Mouse (Mus musculus) bone marrow, adult 2 months (tissue): ENCODE results near the gene Tm6sf2. TPM values are rescaled to one million over a fixed set of nuclear protein-coding genes. Genes with fewer than 3 reads are reported as not detected.

Source experiments
- H3K27ac ChIP-seq: fragments of 200-500 bp; 2 replicates; pipeline ENCODE4 v1.5.1; 2012; ENCODE audit warnings: low read depth, mild to moderate bottlenecking, control low read depth, inconsistent platforms, low read length; ENCODE audit not compliant: control insufficient read depth, poor library complexity, insufficient read depth
- H3K4me1 ChIP-seq: fragments of 200-500 bp; 2 replicates; pipeline ENCODE4 v1.6.1; 2011; ENCODE audit warnings: low read length; ENCODE audit not compliant: control insufficient read depth, insufficient read depth
- H3K4me3 ChIP-seq: fragments of 200-500 bp; replicated peaks from 2 replicates; pipeline ENCODE3; 2011; ENCODE audit warnings: mild to moderate bottlenecking, low read depth, low read length, control low read depth; ENCODE audit not compliant: control insufficient read depth
- CTCF ChIP-seq: fragments of 200-500 bp; IDR thresholded peaks from 2 replicates; pipeline ENCODE4 v1.5.1; 2011; ENCODE audit warnings: low read length, control low read depth; ENCODE audit not compliant: control insufficient read depth, insufficient read depth
- POLR2A ChIP-seq: fragments of 200-500 bp; IDR thresholded peaks from 2 replicates; pipeline ENCODE4 v1.6.1; 2011; ENCODE audit warnings: low read depth, mild to moderate bottlenecking, control low read depth, low read length, borderline replicate concordance; ENCODE audit not compliant: control insufficient read depth
- WGBS: fragments of 180-500 bp; shearing (Covaris S2); methylation state at CpG from one replicate; pipeline ENCODE4 v1.1.7; 2018; 5-methylcytosine and 5-hydroxymethylcytosine counted together
- polyA plus RNA-seq: library from polyadenylated mRNA; stranded (reverse); fragments of >200 nt; gene quantifications from 2 replicates; pipeline ENCODE4 v1.2.4, GENCODE M21; 2011; ENCODE audit warnings: low replicate concordance; ENCODE audit not compliant: missing spikeins, insufficient read depth, insufficient read length

The Tm6sf2 gene
- polyA plus RNA-seq, 1 experiment, result 1.6 TPM

DNA sequence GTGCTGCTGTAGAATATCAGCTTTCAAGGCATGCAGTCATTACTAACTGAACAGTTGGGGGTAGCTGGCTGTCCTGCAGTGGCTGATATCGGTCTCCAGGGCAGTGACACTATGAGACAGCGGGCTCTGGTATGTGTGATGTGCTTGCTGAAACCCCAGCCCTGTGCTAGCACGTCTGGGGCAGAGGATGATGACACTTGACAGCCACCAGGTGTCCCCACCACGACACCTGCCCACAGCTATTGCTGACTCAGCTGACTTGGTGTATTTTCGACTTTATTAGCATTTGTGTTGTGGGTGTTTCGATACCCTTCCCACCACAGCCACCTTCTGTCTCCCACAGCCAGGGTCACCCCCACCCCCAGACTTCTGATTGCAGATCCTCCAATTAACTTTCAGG lies 31.8 kb downstream of the Tm6sf2 start:
- Histone ChIP-seq H3K27ac (no peak overlapping the region), H3K4me1 (peaks cover under 1% of the 10 kb centered on the region), H3K4me3 (no peak overlapping the region)
- no peak for TF ChIP-seq POLR2A
- peak; percentile 89 for TF ChIP-seq CTCF
- WGBS, result 11% methylated on average over 6 of the region's 6 CpGs

GRCm38 (mm10) chr8:70104922-70105321 lies 32.2 kb downstream of the Tm6sf2 start:
- TF ChIP-seq CTCF (no peak), POLR2A (no peak)
- Histone ChIP-seq H3K27ac (no peak overlapping the region), H3K4me3 (no peak overlapping the region), H3K4me1 (peaks cover 2% of the 10 kb centered on the region)
- WGBS, result 45% methylated on average over 7 of the region's 7 CpGs

- Histone ChIP-seq H3K4me1 (peaks cover 2% of the 10 kb centered on the region), H3K4me3 (no peak overlapping the region), H3K27ac (no peak overlapping the region)
- WGBS, result 72% methylated on average over 2 of the region's 2 CpGs
- TF ChIP-seq CTCF, result no peak
- TF ChIP-seq POLR2A, result no peak
These were observed 37.7 kb downstream of the Tm6sf2 start for GRCm38 (mm10) chr8:70110451-70110850.

- WGBS, result 58% methylated on average over 23 of the region's 23 CpGs
These were observed 38.6 kb downstream of the Tm6sf2 start for GRCm38 (mm10) chr8:70111192-70111795.

DNA sequence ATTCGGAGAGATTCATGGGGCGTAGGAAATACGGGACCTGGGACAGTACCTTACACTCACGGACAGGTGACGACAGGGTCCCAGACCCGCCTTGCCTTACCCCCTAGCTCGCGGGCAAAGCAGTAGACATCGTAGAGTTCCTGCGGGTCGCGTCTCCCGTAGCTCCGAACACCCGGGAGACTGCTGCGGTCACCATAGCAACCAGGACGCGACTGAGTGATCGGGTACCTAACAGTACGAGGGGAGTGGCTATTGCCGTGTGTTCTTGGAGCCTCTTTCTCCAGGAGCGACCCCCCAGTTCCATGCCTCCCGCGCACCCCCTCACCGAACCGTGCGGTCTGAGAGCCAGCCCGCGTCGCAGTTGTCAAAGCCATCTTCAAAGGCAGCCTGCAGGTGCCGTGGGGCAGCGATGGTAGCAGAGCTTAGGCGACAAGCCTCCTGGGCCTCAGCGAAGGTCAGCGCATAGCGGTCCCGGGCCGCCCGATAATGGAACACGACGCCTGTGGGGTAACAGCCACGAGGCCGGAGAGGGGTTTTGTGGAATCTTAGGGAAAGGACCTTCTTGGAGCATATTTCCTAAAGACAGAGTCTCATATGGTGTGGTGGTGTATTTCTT lies 39.8 kb downstream of the Tm6sf2 start:
- no peak overlapping the region for H3K4me3 ChIP-seq
- no peak overlapping the region; the same call in 1 of the 2 replicates for H3K27ac ChIP-seq
- TF ChIP-seq POLR2A, result no peak
- peaks cover 2% of the 10 kb centered on the region; the same call in 1 of the 2 replicates for H3K4me1 ChIP-seq
- 10% methylated on average over 43 of the region's 43 CpGs for WGBS

More at GRCm38 (mm10) chr8:70111192-70111795, 38.6 kb downstream of the Tm6sf2 start:
- Histone ChIP-seq H3K4me3 (no peak overlapping the region), H3K4me1 (peaks cover 2% of the 10 kb centered on the region; the same call in 1 of the 2 replicates), H3K27ac (no peak overlapping the region)
- TF ChIP-seq POLR2A, result no peak
- TF ChIP-seq CTCF, result no peak

DNA sequence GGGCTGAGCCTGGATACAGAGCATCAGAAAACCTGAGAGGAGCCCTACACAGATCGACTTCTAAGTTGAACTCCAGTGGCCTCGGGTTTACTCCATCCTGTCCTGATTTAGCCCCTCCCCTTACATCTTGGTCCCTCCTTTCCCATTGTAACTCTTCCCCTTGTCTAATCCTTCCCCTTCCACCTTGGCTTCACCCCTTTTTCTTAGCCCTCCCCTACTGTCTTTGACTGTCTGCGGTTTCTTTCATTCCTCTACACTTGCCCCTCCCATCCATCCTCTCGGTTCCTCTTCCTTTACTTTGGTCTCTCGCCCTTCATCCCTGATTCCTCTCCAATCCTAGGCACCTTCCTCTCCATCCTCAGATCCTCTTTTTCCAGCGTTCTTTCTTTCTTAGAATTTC lies 41.8 kb downstream of the Tm6sf2 start:
- H3K4me3 ChIP-seq, result no peak overlapping the region
- no peak overlapping the region for H3K27ac ChIP-seq
- TF ChIP-seq POLR2A, result no peak
- TF ChIP-seq CTCF, result no peak
- H3K4me1 ChIP-seq, result peaks cover 2% of the 10 kb centered on the region; the same call in 1 of the 2 replicates
- WGBS, result 10% methylated on average over 6 of the region's 6 CpGs

DNA sequence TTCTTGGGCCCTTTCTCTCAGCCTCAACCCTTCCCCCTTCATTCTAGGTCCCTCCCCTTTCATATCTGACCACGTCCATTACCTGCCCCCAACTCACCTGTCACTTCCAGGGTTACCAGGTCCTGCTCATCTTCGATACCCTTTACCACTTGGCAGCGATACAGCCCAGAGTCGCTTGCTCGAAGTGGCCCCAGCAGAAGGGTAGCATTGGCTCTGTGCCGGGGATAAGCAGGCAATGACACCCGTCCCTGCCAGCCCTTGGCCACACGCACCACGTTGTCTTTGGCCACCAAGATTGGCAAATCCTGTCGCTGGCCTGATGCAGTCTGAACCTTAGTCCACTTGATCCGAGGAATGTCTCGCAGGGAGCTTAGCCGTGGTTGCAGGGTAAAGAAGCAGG lies 42.2 kb downstream of the Tm6sf2 start:
- H3K4me3 ChIP-seq, result no peak overlapping the region
- WGBS, result 58% methylated on average over 13 of the region's 13 CpGs
- H3K4me1 ChIP-seq, result no peaks in the 10 kb centered on the region; the same call in 1 of the 2 replicates
- TF ChIP-seq POLR2A (no peak), CTCF (no peak)
- H3K27ac ChIP-seq, result no peak overlapping the region

DNA sequence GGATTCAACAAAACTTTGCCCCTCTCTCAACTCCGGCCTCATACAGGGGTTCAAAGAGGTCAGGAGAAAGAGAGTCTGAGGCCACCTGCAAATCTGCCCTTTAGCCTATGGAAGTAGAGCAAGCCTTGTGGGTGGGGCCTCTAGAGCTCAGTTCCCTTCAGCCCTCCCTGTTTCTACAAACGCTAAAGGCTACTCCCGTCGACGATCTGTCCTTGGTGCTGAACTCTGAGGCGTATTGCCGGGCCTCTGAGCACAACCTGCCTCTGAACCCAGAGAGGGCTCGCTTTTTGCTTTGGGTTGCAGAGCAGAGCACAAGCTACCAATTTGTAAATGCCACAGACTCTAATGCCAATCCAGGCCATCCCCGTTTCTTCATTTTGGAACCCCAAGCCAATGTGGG lies 44.9 kb downstream of the Tm6sf2 start:
- no peak overlapping the region for H3K4me3 ChIP-seq
- WGBS, result 10% methylated on average over 9 of the region's 9 CpGs
- no peak overlapping the region for H3K27ac ChIP-seq
- no peak for TF ChIP-seq CTCF
- TF ChIP-seq POLR2A, result no peak
- no peaks in the 10 kb centered on the region for H3K4me1 ChIP-seq
